Mouse (Mus musculus): ENCODE data around the gene Lypd6.

DNA sequence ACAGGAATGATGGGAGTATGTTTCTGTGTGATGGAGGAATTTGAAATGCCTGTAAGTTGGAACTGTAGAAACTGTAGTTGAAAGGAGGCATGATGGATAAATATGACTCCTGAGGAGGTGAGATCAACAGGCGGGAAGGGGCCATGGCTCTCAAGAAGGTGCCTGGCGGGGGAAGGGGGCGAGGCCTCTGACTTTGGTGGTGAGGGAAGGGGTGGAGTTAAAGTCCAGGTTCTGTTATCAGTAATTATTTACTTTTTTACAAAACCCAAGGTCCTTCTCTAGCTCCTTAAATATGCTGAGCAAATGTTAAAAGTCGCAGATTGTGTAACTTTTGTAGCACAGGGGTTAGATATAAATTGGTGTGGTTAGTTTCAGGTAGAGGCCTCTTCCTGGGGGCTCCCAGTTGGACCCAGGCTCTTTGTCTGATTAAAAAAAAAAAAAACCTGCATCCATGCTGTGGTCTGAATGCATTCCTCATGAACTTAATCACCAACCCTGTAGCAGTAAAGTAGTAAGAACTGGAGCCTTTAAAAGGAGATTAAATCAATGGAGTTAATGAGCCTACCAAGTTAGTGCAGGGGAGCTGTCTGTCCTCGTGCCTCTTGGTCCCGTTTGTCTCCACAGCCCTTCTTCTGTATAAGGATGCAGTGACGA, 37.7 kb downstream of the Lypd6 start:
- no peak for TF ChIP-seq CTCF (IDR thresholded peaks at IDR 0.05; ENCODE audit: low read depth)
- TF ChIP-seq EP300 (optimal IDR thresholded peaks at IDR 0.05), result no peak
